Mouse (Mus musculus): ENCODE results near the gene Arl13b.

DNA sequence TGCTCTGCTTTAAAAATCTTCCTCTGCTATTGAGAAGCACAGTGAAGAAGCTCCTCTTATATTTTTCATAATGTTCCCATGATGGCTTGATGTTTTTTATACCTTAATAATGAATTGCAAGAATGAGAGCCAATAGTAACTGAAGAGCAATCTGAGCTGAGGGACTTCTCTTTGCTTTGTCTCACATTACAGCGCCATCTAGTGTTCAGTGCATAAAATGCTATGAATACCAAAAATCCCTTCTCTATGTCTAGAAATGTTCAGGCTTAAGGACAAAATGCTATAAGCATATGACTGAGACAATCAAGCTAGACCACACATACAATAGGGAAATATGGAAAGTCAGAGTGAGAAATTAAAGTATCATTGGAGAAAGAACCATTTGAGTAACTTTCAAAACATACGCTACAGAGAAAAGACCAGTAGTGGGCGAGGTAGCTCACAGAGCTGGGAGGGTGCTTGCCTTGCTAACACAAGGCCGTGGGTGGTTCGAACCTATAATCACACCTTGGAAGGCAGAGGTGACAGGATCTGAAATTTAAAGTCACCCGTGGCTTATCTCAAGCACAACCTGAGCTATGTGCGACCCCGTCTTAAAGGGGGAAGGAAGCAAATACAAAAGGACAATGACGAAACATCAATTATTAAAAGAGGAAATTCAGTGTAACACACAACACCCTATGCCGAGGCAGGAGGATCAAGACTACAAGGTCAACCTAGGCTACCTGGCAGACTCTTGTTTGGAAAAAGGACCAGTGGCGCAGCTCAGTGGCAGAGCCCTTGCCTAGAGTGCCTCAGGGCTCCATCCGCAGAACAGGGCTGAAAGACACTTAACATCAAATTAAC lies 20.5 kb downstream of the Arl13b start:
- TF ChIP-seq CTCF (IDR thresholded peaks at IDR 0.05; ENCODE audit: insufficient read depth, low read length) (no peak), POLR2A (IDR thresholded peaks at IDR 0.05; ENCODE audit: borderline replicate concordance, extremely low read depth, low read depth, low read length) (no peak)

All from lung, adult 2 months (tissue).